Mouse (Mus musculus) adrenal gland, postnatal 36 days (tissue): Measurements from ENCODE around the gene AC131692.1. TPM values are rescaled to one million over a fixed set of nuclear protein-coding genes. Genes with fewer than 3 reads are reported as not detected.

Experiments
- microRNA-seq: library from miRNA; unstranded; fragments of <30 nt; microRNA quantifications from one replicate; pipeline ENCODE4 v1.2.0, GENCODE M21; 2021
- total RNA-seq, 2 experiments: library from RNA; stranded (reverse); gene quantifications; 2 replicates each; pipeline ENCODE4 v1.2.3; 2021

Gene AC131692.1
- total RNA-seq, 2 experiments from 2014 or later = not detected

Small RNAs within 50 kb of the gene (microRNA-seq; reads per million reads assigned to microRNA genes)
- 1.2 reads per million for gene Mir6988

Other genes starting within 250 kb of the AC131692.1 start
- 10 to 100 TPM; 35.5 to 52.6 TPM for gene Frmd8, start 219.1 kb upstream of the AC131692.1 start, total RNA-seq
- 10 to 100 TPM in 1 of 2 experiments, 1 to 10 TPM in 1; 9.4 to 33.2 TPM for gene Slc25a45, start 216.6 kb upstream of the AC131692.1 start, total RNA-seq
- 1 to 10 TPM in 1 of 2 experiments, under 1 TPM in 1; 0.92 to 1.4 TPM for gene Tigd3, start 200.3 kb upstream of the AC131692.1 start, total RNA-seq
- 100 to 1,000 TPM in 1 of 2 experiments, 10 to 100 TPM in 1; 89.6 to 120 TPM for gene Dpf2, start 181.4 kb upstream of the AC131692.1 start, total RNA-seq
- 1 to 10 TPM; 6.0 to 6.2 TPM for gene Cdc42ep2, start 169.6 kb upstream of the AC131692.1 start, total RNA-seq
- gene Pola2, start 130.2 kb upstream of the AC131692.1 start, total RNA-seq = 10 to 100 TPM; 22.9 to 23.7 TPM
- not detected for gene Slc22a20, start 108.3 kb upstream of the AC131692.1 start, total RNA-seq
- gene Capn1, start 78.5 kb upstream of the AC131692.1 start, total RNA-seq = 10 to 100 TPM; 27.9 to 35.6 TPM
- gene Syvn1, start 47.8 kb upstream of the AC131692.1 start, total RNA-seq = 10 to 100 TPM; 57.5 to 61.2 TPM
- gene Mrpl49, start 36.6 kb upstream of the AC131692.1 start, total RNA-seq = 10 to 100 TPM; 58.2 to 58.6 TPM
- gene Fau, start 36.6 kb upstream of the AC131692.1 start, total RNA-seq = 1,000 to 10,000 TPM; 1,081 to 1,082 TPM
- 10 to 100 TPM; 29.7 to 34.8 TPM for gene Znhit2, start 33.2 kb upstream of the AC131692.1 start, total RNA-seq
- 10 to 100 TPM; 22.9 to 42.0 TPM for gene Tm7sf2, start 26.0 kb upstream of the AC131692.1 start, total RNA-seq
- 10 to 100 TPM; 51.9 to 59.8 TPM for gene Vps51, start 17.2 kb upstream of the AC131692.1 start, total RNA-seq
- not detected for gene Tmem262, start 14.4 kb upstream of the AC131692.1 start, total RNA-seq
- gene Gm28374, start 12.2 kb upstream of the AC131692.1 start, total RNA-seq = under 1 TPM in 1 of 2 experiments, not detected in 1; 0.83 TPM
- 10 to 100 TPM; 34.2 to 37.4 TPM for gene Zfpl1, start 9.5 kb upstream of the AC131692.1 start, total RNA-seq
- 1 to 10 TPM; 1.8 to 2.2 TPM for gene Cdca5, start 9.4 kb upstream of the AC131692.1 start, total RNA-seq
- gene Naaladl1, start 11.4 kb downstream of the AC131692.1 start, total RNA-seq = under 1 TPM in 1 of 2 experiments, not detected in 1; 0.10 TPM
- gene Sac3d1, start 24.2 kb downstream of the AC131692.1 start, total RNA-seq = 10 to 100 TPM; 15.4 to 17.7 TPM
- 10 to 100 TPM; 29.0 to 29.2 TPM for gene Snx15, start 33.9 kb downstream of the AC131692.1 start, total RNA-seq
- 1 to 10 TPM; 1.2 to 2.0 TPM for gene Batf2, start 46.6 kb downstream of the AC131692.1 start, total RNA-seq
- 10 to 100 TPM; 80.5 to 81.7 TPM for gene Arl2, start 47.1 kb downstream of the AC131692.1 start, total RNA-seq
- gene Majin, start 90.0 kb downstream of the AC131692.1 start, total RNA-seq = 1 to 10 TPM; 1.7 TPM
- gene Gpha2, start 132.0 kb downstream of the AC131692.1 start, total RNA-seq = 10 to 100 TPM; 25.5 to 27.9 TPM
- gene Ppp2r5b, start 141.5 kb downstream of the AC131692.1 start, total RNA-seq = 100 to 1,000 TPM in 1 of 2 experiments, 10 to 100 TPM in 1; 83.5 to 129 TPM
- gene Atg2a, start 147.2 kb downstream of the AC131692.1 start, total RNA-seq = 10 to 100 TPM; 30.7 to 33.3 TPM
- 100 to 1,000 TPM; 119 to 188 TPM for gene Ehd1, start 182.3 kb downstream of the AC131692.1 start, total RNA-seq
- 10 to 100 TPM; 22.6 to 23.5 TPM for gene Cdc42bpg, start 212.0 kb downstream of the AC131692.1 start, total RNA-seq
- 10 to 100 TPM; 48.7 to 56.3 TPM for gene Men1, start 240.6 kb downstream of the AC131692.1 start, total RNA-seq
- gene Map4k2, start 246.7 kb downstream of the AC131692.1 start, total RNA-seq = 10 to 100 TPM; 29.9 to 32.2 TPM